In the genomic region with DNA sequence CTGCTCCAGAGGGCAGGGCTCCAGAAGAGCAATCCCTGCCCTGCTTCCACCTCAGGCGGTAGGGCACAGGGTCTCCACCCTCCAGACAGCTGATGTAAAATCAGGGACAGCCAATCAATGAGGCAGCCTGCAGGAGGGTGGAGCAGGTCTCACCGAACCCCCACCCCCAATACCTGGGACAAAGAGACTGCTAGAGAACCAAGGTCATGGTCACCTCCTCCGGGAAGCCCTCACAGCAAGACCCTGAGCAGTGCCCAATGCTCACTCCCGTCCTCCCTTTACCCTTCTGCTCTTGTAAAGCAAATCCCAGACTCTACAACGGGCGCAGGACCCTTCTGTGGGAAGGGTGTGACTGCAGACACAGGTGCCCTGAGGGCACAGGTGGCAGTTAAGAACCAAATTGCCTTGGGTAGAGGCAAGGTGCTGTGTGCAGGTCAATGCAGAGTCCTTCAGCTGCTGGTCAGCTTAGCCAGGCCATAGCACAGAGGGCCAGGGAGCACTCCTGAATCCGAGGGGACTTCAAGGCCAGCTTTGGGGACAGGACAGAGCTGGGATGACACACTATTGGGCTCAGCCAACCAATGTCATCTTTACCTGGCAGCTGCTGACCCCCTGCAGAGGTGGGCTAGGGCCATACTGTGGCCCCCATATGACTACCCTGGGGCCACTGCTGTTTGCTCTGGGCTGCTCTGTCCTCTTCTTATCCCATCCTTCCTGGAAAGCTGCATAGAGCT, we compare ENCODE assay signal across 10 mouse cellular contexts. TPM values are rescaled to one million over a fixed set of nuclear protein-coding genes. Genes with fewer than 3 reads are reported as not detected.
DNase-seq lines count a peak whose midpoint lies in the region; ATAC-seq and TF ChIP-seq lines count a peak whose summit lies in the region.
"Had no signal": no experiment of that assay in that cellular context is flagged by ENCODE, and none has a peak within 500 bp of the region (broad histone marks: within the 10 kb centered on the region; RNA-seq: fewer than 3 reads in every experiment).

No protein-coding gene starts in this region.

- intact Hi-C loops in left cerebral cortex, adult 2 months (cut with DNase I) = no loop called here

- peak overlapping the region; percentile 87 for H3K4me3 ChIP-seq in left cerebral cortex, adult 2 months
- H3K4me3 ChIP-seq in forebrain, embryonic 11.5 days (ENCODE audit: low read depth, low read length) = no peak overlapping the region
- peak overlapping the region; percentile 92 for H3K4me3 ChIP-seq in limb, embryonic 10.5 days
- no peak overlapping the region for H3K4me3 ChIP-seq in neural tube, embryonic 14.5 days (ENCODE audit: low read depth, low read length)

- 73% methylated on average over 7 of the region's 7 CpGs for WGBS in forebrain, embryonic 11.5 days
- 75% methylated on average over 7 of the region's 7 CpGs for WGBS in limb, embryonic 10.5 days
- 73% methylated on average over 7 of the region's 7 CpGs for WGBS in neural tube, embryonic 14.5 days

- H3K27ac ChIP-seq in left cerebral cortex, adult 2 months = no peak overlapping the region
- H3K27ac ChIP-seq in forebrain, embryonic 11.5 days (ENCODE audit: low read depth, low read length) = no peak overlapping the region
- H3K27ac ChIP-seq in limb, embryonic 10.5 days = no peak overlapping the region
- H3K27ac ChIP-seq in neural tube, embryonic 14.5 days (ENCODE audit: low read depth, low read length) = no peak overlapping the region

- H3K9ac ChIP-seq in forebrain, embryonic 11.5 days (ENCODE audit: low read length) = peak overlapping the region; percentile 89; the same call in 1 of the 2 replicates
- H3K9ac ChIP-seq in neural tube, embryonic 14.5 days (replicated peaks; ENCODE audit: low read depth, low read length) = no peak overlapping the region; the same call in 1 of the 2 replicates

- no peak for ATAC-seq in forebrain, embryonic 11.5 days (replicated peaks; ENCODE audit: low FRiP score)
- ATAC-seq in neural tube, embryonic 14.5 days (ENCODE audit: low read depth) = no peak
- ATAC-seq: activated CD4-positive, CD25-positive, alpha-beta regulatory T cell, adult 4 months had no signal

- H3K4me2 ChIP-seq in forebrain, embryonic 11.5 days (ENCODE audit: low read depth, low read length, severe bottlenecking) = peak overlapping the region; percentile 91; the same call in 1 of the 2 replicates
- H3K4me2 ChIP-seq in neural tube, embryonic 14.5 days (ENCODE audit: low read depth, low read length) = peak overlapping the region; percentile 66

- H3K4me1 ChIP-seq in forebrain, embryonic 11.5 days (replicated peaks; ENCODE audit: control insufficient read depth, insufficient read depth, low read length) = peaks cover 20% of the 10 kb centered on the region
- peaks cover 49% of the 10 kb centered on the region for H3K4me1 ChIP-seq in limb, embryonic 10.5 days
- peaks cover 30% of the 10 kb centered on the region for H3K4me1 ChIP-seq in neural tube, embryonic 14.5 days (ENCODE audit: control insufficient read depth, insufficient read depth, low read length)

- H3K9me3 ChIP-seq in forebrain, embryonic 11.5 days (ENCODE audit: control insufficient read depth, low read length) = no peaks in the 10 kb centered on the region
- no peaks in the 10 kb centered on the region for H3K9me3 ChIP-seq in limb, embryonic 10.5 days (replicated peaks)
- H3K9me3 ChIP-seq in neural tube, embryonic 14.5 days (ENCODE audit: control insufficient read depth, low read length) = no peaks in the 10 kb centered on the region

- DNase-seq in left cerebral cortex, adult 2 months (ENCODE audit: extremely low spot score in 1 of 2, low spot score in 2 of 2) = no peak
- DNase-seq in left cerebral cortex, adult 8-10 months (ENCODE audit: low spot score in 2 of 2) = no peak
- DNase-seq in forebrain, embryonic 11.5 days (ENCODE audit: low spot score) = no peak
- no peak for DNase-seq in limb, embryonic 10.5 days (ENCODE audit: low spot score)
- DNase-seq in yolk sac, embryonic 10.5 days (ENCODE audit: low spot score) = no peak
- no peak for DNase-seq in urinary bladder, postnatal 10 days (ENCODE audit: low spot score)
- DNase-seq in thymus, postnatal 4 days = no peak
- DNase-seq: lung, postnatal 10 days had no signal

- H3K36me3 ChIP-seq in forebrain, embryonic 11.5 days (ENCODE audit: control insufficient read depth, insufficient read depth, low read length) = no peaks in the 10 kb centered on the region
- peaks cover 52% of the 10 kb centered on the region for H3K36me3 ChIP-seq in limb, embryonic 10.5 days
- H3K36me3 ChIP-seq in neural tube, embryonic 14.5 days (ENCODE audit: control insufficient read depth, insufficient read depth, low read length) = no peaks in the 10 kb centered on the region

- TF ChIP-seq CTCF in left cerebral cortex, adult 2 months (IDR thresholded peaks at IDR 0.05) = no peak

- H3K27me3 ChIP-seq in forebrain, embryonic 11.5 days (ENCODE audit: control insufficient read depth, insufficient read depth, low read length) = no peaks in the 10 kb centered on the region
- H3K27me3 ChIP-seq in limb, embryonic 10.5 days (ENCODE audit: low read depth, poor library complexity, severe bottlenecking) = no peaks in the 10 kb centered on the region
- no peaks in the 10 kb centered on the region for H3K27me3 ChIP-seq in neural tube, embryonic 14.5 days (ENCODE audit: control insufficient read depth, insufficient read depth, low read length)

RNA-seq across cellular contexts. Expression of gene Gna11, which starts 2.1 kb away (rescaled TPM):
- total RNA-seq in left cerebral cortex, adult 2 months (2021) = 100 to 1,000 TPM; 106 to 110 TPM
- 100 to 1,000 TPM in 3 of 4 experiments, 10 to 100 TPM in 1; 99.3 to 110 (median 101) TPM for total RNA-seq in left cerebral cortex, adult 8-10 months (2022)
- 77.1 and 84.5 TPM in 2 replicates for polyA plus RNA-seq in forebrain, embryonic 11.5 days (2014; fragmentation: Nextera tagmentation; extraction: Ambion mirVana)
- 88.5 and 91.5 TPM in 2 replicates for polyA plus RNA-seq in limb, embryonic 10.5 days (2016; fragmentation: Nextera tagmentation; extraction: Ambion mirVana)
- 81.1 and 89.8 TPM in 2 replicates for polyA plus RNA-seq in neural tube, embryonic 14.5 days (2014; fragmentation: Nextera tagmentation; extraction: Ambion mirVana)

RNA-seq across cellular contexts. Expression of gene Aes, which starts 16.4 kb away (rescaled TPM):
- total RNA-seq in left cerebral cortex, adult 2 months (2021) = 100 to 1,000 TPM; 637 to 727 TPM
- total RNA-seq in left cerebral cortex, adult 8-10 months (2022) = 100 to 1,000 TPM; 719 to 760 (median 743) TPM
- 324 and 355 TPM in 2 replicates for polyA plus RNA-seq in forebrain, embryonic 11.5 days (2014; fragmentation: Nextera tagmentation; extraction: Ambion mirVana)
- polyA plus RNA-seq in limb, embryonic 10.5 days (2016; fragmentation: Nextera tagmentation; extraction: Ambion mirVana) = 337 and 432 TPM in 2 replicates
- polyA plus RNA-seq in neural tube, embryonic 14.5 days (2014; fragmentation: Nextera tagmentation; extraction: Ambion mirVana) = 347 and 599 TPM in 2 replicates

RNA-seq across cellular contexts. Expression of gene Gna15, which starts 18.9 kb away (rescaled TPM):
- total RNA-seq in left cerebral cortex, adult 2 months (2021) = 1 to 10 TPM; 1.3 to 2.8 TPM
- total RNA-seq in left cerebral cortex, adult 8-10 months (2022) = 1 to 10 TPM; 3.4 to 6.1 (median 5.3) TPM
- polyA plus RNA-seq in forebrain, embryonic 11.5 days (2014; fragmentation: Nextera tagmentation; extraction: Ambion mirVana) = 0.45 and 0.68 TPM in 2 replicates
- 0.80 and 2.0 TPM in 2 replicates for polyA plus RNA-seq in limb, embryonic 10.5 days (2016; fragmentation: Nextera tagmentation; extraction: Ambion mirVana)
- polyA plus RNA-seq in neural tube, embryonic 14.5 days (2014; fragmentation: Nextera tagmentation; extraction: Ambion mirVana) = 0.40 and 1.9 TPM in 2 replicates

RNA-seq across cellular contexts. Expression of gene Tle2, which starts 31.5 kb away (rescaled TPM):
- 10 to 100 TPM; 36.2 to 40.7 TPM for total RNA-seq in left cerebral cortex, adult 2 months (2021)
- total RNA-seq in left cerebral cortex, adult 8-10 months (2022) = 10 to 100 TPM; 36.2 to 42.3 (median 39.2) TPM
- polyA plus RNA-seq in forebrain, embryonic 11.5 days (2014; fragmentation: Nextera tagmentation; extraction: Ambion mirVana) = 7.2 and 8.1 TPM in 2 replicates
- 17.1 and 28.2 TPM in 2 replicates for polyA plus RNA-seq in limb, embryonic 10.5 days (2016; fragmentation: Nextera tagmentation; extraction: Ambion mirVana)
- polyA plus RNA-seq in neural tube, embryonic 14.5 days (2014; fragmentation: Nextera tagmentation; extraction: Ambion mirVana) = 32.4 and 37.3 TPM in 2 replicates

RNA-seq across cellular contexts. Expression of gene S1pr4, which starts 43.0 kb away (rescaled TPM):
- under 1 TPM; 0.56 to 0.70 TPM for total RNA-seq in left cerebral cortex, adult 2 months (2021)
- total RNA-seq in left cerebral cortex, adult 8-10 months (2022) = 1 to 10 TPM in 2 of 4 experiments, under 1 TPM in 2; 0.41 to 1.2 (median 0.89) TPM
- polyA plus RNA-seq in forebrain, embryonic 11.5 days (2014; fragmentation: Nextera tagmentation; extraction: Ambion mirVana) = 0.36 and 0.68 TPM in 2 replicates
- 0.34 and 0.39 TPM in 2 replicates for polyA plus RNA-seq in limb, embryonic 10.5 days (2016; fragmentation: Nextera tagmentation; extraction: Ambion mirVana)
- polyA plus RNA-seq in neural tube, embryonic 14.5 days (2014; fragmentation: Nextera tagmentation; extraction: Ambion mirVana) = 0.29 and 0.79 TPM in 2 replicates

Comparison
In these comparisons a context has a peak if more than half of its experiments do, and no peak if none do; other contexts are left out.
1. H3K4me3 ChIP-seq: peak in left cerebral cortex, adult 2 months (single experiment) and limb, embryonic 10.5 days (single experiment); none in forebrain, embryonic 11.5 days (single experiment) and neural tube, embryonic 14.5 days (single experiment).